Mouse (Mus musculus): ENCODE results near the gene Dgkk.
"Not testable (repeated sequence)": the region's sequence is repeated elsewhere in the genome, so short reads cannot be mapped to it uniquely, and the experiment has no call there.

The Dgkk gene

DNA sequence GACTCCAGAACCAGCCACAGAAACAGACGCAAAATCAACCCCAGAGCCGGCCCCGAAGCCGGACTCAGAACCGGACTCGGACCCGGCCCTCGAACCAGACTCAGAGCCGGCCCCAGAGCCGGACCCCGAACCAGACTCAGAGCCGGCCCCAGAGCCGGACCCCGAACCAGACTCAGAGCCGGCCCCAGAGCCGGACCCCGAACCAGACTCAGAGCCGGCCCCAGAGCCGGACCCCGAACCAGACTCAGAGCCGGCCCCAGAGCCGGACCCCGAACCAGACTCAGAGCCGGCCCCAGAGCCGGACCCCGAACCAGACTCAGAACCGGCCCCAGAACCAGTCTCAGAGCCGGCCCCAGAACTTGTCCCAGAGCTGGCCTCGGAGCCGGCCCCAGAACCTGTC lies at the start of gene Dgkk:
TSS of gene Dgkk (plus strand) at position 301 of the 400 bp plus-strand sequence.
- DNase-seq: not testable (repeated sequence)

DNA sequence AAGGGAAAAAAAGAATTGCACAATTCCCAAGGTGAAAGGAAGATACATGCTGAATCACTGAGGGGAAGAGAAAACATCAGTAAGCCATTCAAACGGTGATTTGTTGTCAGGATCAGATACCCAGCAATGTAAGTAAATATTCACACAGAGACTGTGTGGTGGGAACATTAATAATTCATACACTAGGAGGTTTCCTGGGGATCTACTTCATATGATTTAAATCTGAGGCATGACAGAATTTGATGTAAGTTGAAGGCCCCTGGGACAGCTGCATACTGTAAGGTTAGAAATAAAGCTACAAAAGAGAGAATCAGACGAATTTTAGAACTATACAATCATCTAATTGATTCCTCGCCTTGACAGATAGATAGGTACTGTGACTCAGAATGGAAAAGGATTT lies 45.1 kb upstream of the Dgkk start:
- no peak for DNase-seq

DNA sequence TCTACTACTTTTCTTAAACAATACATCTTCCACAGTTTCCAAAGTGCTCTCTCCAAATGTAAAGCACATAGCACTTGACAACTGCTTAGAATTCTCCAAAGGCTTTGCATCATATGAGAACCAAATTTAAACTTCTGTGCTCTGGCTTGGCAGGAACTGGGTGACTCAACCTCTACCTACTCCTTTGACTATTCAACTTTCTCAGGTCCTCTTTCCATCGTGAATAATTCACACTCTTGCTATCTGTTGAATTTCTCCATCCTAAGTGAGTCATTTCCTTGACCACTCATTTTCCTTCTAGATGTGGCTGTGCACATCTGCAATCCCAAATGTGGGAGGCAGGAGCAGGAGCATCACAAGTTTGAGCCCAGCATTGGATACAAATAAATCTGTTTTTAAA lies 28.4 kb upstream of the Dgkk start:
- DNase-seq: no peak

DNA sequence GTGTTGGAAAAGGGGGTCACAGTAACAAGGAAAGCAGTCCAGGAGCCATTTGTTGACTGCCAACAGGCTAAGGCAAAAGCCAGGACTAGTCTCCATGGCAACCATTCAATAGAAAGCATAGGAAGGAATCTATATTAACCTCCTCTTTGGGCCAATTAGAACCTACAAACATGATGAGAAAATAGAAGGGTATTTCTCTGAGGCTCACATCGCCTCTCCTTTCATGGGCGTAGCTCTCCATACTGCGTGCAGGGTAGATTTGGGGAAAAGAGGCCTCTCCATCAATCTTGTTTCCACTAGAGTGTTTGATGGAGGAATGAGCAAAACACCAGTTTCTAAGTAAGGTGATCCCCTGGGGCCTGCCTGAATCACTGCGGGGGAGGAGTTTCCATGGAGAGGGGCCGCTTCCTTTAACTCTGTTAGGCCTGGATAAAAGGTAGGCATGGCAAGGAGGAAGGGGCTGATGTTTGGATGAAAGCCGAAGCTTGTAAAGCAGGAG lies 27.5 kb upstream of the Dgkk start:
- no peak for DNase-seq

DNA sequence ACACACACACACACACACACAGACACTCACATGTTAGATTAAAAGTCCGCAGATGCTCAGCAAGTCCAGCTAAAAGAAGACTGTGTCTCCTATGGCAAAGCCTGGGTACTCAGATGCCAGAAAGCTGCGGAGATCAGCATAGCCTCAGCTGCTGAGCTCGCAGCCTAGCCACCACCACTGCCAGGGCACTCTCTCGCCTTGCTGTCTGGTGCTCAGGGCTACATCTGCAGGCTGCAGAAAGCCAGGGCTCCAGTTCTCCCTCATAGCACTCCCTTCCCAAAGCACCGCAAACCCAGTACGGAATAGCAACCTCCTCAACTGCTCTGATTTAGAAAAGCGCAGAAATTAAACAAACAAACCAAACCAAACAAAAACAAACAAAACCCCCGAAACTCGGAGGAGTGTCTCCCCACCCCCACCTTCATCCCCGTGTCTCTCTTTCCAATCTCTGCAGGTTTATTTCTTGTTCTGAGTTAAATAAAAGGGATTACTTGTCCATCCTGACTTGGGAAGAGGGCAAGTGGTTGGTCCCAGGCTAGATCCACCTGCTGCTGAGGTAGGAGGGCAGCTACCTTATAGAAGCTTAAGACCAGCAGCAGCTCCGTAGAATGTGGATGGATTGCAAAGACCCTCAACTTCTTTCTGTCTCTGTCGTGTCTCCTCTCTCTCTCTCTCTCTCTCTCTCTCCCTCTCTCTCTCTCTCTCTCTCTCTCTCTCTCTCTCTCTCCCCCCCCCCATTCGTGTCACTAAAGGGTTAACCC lies 1.4 kb upstream of the Dgkk start:
- DNase-seq: no peak

DNA sequence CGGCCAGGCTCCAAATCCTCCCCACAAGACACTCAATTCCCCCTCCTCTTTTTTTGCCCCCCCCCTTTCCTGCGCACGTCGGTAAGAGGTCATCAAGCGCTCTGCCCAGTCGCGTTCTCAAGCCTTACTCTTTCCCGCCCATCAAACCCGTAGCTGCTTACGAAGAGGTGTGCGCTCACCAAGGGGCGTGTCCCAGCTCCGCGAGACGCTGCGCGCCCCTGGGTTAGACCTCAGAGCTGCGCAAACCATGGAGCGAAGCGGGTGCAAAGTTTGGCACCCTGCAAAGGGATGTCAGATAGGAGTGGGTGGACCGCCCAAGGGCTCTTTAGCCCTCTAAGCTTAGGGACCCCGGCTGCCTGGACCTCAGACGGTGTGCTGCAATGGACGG lies 862 bp upstream of the Dgkk start:
- no peak for DNase-seq

DNA sequence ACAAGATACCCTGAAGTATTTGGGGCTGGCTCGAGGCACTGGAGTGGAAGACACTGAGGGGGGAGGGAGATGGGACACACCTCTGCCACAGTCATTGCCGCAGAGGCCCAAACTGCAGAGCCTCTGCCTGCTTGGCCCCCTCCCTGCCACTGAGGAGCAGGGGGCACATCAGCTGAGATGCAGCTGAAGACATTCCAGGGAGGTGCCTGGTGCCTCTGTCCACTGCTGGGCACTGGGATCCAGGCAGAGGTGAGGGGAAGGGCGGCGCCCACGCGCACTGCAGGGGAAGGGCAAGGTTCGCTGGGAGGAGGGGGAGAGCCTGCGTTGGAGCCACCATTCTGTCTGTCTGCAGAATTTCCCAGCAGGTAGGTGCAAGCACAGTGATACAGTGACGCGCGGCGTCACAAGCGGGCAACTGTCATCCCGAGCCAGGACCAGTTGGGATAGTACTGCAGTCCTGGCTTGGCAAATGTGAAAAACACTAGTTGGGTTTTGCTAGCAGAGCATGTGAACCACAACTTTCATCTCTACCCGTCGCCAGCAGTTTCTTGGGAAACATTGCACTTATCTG lies 948 bp downstream of the Dgkk start:
- DNase-seq: no peak

DNA sequence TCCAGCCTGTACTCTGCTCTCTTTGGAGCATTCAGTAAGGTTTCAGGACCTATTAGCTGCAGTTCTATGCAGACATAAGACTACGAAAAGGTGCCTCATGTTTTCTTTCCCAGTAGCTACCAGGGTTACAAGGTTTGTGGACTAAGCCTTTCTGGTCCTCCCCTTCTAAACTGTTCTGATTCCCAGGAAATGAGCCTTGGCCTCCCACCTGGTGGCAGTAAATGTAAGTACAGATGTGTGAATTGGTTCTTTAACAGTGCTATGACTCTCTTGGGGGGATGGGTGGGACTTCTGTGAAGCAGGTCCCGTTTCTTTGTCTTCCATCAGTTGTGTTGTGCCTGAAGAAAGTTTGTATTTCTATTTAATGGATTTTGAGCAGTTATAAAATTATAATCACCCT lies 53.4 kb downstream of the Dgkk start:
- DNase-seq: no peak

DNA sequence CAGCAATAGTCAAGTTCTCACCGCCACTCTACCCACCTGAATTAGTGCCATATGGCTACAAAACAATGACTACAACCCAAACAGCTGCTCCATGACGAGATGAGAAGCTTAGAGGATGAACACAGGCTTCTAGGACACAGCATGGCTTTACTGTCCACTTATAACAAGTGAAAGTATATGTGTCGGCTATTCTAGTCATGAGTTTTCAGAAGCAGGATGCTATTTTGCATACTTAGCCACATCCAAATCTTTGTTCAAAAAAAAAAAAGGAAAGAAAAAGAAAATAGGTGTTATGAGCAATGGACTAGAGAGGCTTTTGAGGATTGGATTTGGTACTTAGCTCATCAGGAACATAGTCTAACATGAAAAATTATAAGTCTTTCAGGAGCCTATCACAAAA lies 74.4 kb downstream of the Dgkk start:
- no peak for DNase-seq

DNA sequence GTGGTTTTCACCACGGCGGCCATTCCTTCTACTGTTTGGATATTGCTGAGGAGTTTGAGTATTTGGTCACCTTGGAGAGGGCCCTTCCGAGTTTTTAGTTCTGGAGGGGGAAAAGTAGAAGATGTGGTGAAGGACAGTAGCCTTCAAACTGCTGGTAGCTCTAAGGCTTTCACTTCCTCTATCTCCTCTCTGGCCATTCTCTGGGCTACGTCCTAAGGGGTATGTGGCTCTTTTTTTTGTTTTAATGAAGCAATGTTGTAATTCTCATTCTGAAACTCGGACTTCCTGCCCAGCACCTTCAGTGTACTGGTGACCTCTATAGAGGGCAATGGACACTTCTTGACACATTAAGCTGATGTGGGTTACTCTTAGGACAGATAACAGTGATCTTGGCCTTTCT lies 75.0 kb downstream of the Dgkk start:
- DNase-seq: no peak

DNA sequence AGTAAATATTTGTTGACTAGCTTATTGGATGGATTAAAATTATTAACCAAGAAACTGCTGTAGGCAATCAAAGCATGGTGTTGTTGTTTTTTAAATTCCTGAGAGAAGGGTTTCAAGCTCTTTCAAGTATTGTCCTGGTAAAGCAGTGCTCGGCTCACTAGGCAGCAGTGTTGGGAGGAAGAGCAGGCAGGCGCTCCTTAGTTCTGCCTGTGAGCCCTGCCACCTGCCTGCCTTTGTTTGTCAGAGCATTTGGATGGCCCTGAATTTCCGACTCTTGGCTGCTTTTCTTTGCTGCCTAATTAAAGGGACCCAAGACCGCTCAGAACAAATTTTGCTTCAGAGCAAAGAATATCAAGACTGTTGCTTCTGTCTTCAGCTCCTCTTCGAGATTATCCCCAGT lies 114.8 kb downstream of the Dgkk start:
- no peak for DNase-seq

DNA sequence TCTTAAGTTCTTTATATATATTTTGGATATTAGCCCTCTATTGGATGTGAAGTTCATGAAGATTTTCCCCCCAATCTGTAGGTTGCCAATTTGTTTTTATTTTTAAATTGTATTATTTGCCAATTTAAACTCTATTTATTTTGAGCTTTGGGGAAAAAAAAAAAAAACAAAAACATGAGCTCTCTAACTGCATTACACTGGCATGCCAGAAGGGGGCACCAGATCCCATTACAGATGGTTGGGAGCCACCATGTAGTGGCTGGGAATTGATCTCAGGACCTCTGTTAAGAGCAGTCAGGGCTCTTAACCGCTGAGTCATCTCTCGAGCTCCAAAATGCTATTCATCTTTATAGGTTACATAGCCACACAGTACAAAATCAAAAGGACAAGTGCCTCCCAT lies 131.9 kb downstream of the Dgkk start:
- no peak for DNase-seq

DNA sequence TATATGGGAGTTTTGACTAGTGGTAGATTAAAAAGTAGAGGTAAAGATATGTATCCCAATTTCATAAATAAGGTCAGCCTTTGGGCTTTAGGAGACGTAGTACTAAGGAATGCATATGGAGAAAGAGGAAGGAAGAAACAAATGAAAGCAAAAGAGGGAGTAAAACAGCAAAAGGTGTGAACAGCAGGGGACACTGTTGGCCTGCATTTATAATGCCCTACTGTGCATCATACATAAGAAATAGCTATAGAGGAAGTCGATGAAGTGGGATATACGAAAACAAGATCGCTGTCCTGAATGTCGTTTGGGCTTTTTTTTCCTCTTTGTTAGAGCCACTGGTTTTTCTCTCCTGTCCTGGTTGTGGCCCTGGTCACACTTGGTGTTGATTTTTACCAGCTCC lies 143.1 kb downstream of the Dgkk start:
- DNase-seq: no peak

DNA sequence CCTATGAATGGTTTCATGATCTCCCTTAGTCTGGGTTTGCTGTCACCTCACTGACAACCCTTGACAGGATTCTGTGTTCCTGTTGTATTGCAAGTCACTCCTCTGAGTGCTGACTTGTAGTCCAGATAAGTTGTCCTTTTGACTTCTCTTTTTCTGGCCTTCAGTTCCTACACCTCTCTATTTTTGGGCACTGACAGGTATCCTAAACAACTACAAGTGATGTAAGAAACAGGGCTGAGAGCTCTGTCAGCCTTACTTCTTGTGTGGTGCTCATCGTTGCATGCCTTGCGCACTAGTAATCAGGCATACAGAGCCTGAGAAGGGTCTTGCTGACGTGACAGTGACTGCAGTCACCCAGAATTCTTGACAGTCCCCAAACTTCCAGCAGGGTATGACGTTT lies 147.1 kb downstream of the Dgkk start:
- no peak for DNase-seq

DNA sequence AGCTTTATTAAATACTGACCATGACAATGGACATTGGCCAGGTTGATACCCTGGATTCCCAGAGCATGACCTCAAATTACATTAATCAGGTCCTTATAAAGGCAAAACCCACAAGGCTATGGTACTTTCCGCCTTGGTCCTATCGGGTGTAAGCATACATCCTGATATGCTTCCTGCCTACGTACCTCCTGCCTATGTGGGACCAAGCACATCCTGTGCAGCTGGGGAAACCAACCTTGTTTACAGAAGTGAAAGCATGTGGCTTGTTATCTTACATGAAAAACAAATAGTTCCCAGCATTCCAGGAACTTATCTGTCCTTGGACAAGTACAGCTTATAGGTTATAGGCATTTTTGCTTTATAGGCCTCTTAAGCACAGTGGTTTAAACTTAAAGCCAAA lies 189.5 kb downstream of the Dgkk start:
- no peak for DNase-seq

DNA sequence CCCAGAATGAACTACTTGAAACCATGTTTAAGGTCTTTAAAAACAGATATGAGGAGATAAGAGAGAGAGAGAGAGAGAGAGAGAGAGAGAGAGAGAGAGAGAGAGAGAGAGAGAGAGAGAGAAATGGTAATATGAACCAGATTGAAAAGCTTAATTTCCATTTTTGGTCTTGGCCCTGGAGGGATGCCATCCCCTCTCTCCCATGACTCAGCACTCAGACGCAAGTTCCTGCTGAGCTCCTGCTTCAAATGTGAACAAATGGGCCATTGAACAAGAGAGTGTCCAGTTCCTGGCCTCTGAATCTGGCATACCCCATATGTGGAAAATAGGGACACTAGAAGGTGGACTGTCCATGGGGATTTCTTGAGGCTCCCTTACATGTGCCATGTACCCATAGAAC lies 192.8 kb downstream of the Dgkk start:
- no peak for DNase-seq

DNA sequence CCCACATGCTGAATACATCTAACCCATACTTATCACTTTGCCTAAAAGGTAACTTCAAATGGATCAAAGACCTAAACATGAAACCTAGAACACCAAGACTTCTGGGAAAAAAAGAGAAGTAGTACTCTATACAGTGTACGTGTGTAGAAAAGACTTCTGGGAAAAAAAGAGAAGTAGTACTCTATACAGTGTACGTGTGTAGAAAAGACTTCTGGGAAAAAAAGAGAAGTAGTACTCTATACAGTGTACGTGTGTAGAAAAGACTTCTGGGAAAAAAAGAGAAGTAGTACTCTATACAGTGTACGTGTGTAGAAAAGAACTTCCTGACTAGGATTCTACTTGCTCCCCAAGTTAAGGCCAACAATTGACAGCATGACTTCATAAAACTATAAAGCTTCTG lies 204.8 kb downstream of the Dgkk start:
- not testable (repeated sequence) for DNase-seq

Measured in cerebellum, adult 11 months (tissue).